Mouse (Mus musculus) cerebellum, adult 18-20 months (tissue): ENCODE results near the gene Emc10.

Experiments
- DNase-seq, 2 experiments: peaks; one replicate each; pipeline ENCODE4 v3.0.0; 2021

Emc10 gene

GRCm38 (mm10) chr7:44495992-44496770 lies at the start of gene Emc10, which contains the start of gene Fam71e1:
Gene Emc10 (minus strand): TSS chr7:44496529.
Gene Fam71e1 (plus strand): TSS chr7:44496581.
- peak; percentile 98 to 99 for DNase-seq

GRCm38 (mm10) chr7:44543071-44543470 lies 46.7 kb upstream of the Emc10 start:
- no peak for DNase-seq

- DNase-seq, result no peak
Measured at GRCm38 (mm10) chr7:44542555-44542954, 46.2 kb upstream of the Emc10 start.

GRCm38 (mm10) chr7:44538756-44539624 lies 42.7 kb upstream of the Emc10 start:
- peak in 1 of 2 experiments; percentile 8 for DNase-seq

GRCm38 (mm10) chr7:44537496-44537895 lies 41.2 kb upstream of the Emc10 start:
- peak; percentile 71 to 81 for DNase-seq

GRCm38 (mm10) chr7:44537009-44537408 lies 40.7 kb upstream of the Emc10 start:
- no peak for DNase-seq

- peak; percentile 88 for DNase-seq
Measured at GRCm38 (mm10) chr7:44536590-44536968, 40.2 kb upstream of the Emc10 start.

- DNase-seq, result peak in 1 of 2 experiments; percentile 15
Measured at GRCm38 (mm10) chr7:44535657-44536589, 39.6 kb upstream of the Emc10 start.

- DNase-seq, result peak in 1 of 2 experiments; percentile 10
Measured at GRCm38 (mm10) chr7:44534656-44535441, 38.5 kb upstream of the Emc10 start.

- peak in 1 of 2 experiments; percentile 5 for DNase-seq
Measured at GRCm38 (mm10) chr7:44534242-44534641, 37.9 kb upstream of the Emc10 start.

- no peak for DNase-seq
Measured at GRCm38 (mm10) chr7:44533746-44534045, 37.4 kb upstream of the Emc10 start.

- DNase-seq, result peak in 1 of 2 experiments; percentile 5
Measured at GRCm38 (mm10) chr7:44532918-44533745, 36.8 kb upstream of the Emc10 start.

GRCm38 (mm10) chr7:44531946-44532732 lies 35.8 kb upstream of the Emc10 start, which contains the start of gene Spib:
Gene Spib (minus strand): TSS chr7:44532071.
- no peak for DNase-seq

- no peak for DNase-seq
Measured at GRCm38 (mm10) chr7:44531207-44531606, 34.9 kb upstream of the Emc10 start.

GRCm38 (mm10) chr7:44530507-44530906 lies 34.2 kb upstream of the Emc10 start:
- DNase-seq, result no peak

- no peak for DNase-seq
Measured at GRCm38 (mm10) chr7:44529518-44529917, 33.2 kb upstream of the Emc10 start.

- DNase-seq, result peak; percentile 85 to 87
Measured at GRCm38 (mm10) chr7:44527483-44528398, 31.4 kb upstream of the Emc10 start.

- peak in 1 of 2 experiments; percentile 6 for DNase-seq
Measured at GRCm38 (mm10) chr7:44526414-44527154, 30.3 kb upstream of the Emc10 start.
